Mouse (Mus musculus): ENCODE data around the gene Morn1.
"Not testable (repeated sequence)": the region's sequence is repeated elsewhere in the genome, so short reads cannot be mapped to it uniquely, and the experiment has no call there.

Gene Morn1

GRCm38 (mm10) chr4:155086108-155087024 lies at the start of gene Morn1, which contains the start of gene Rer1:
TSS of gene Morn1 (plus strand) at chr4:155086577.
TSS of gene Rer1 (minus strand) at chr4:155086382.
- peak; percentile 100 for DNase-seq

- DNase-seq, result peak; percentile 39
Observed at GRCm38 (mm10) chr4:155040197-155040596, 46.2 kb upstream of the Morn1 start.

DNA sequence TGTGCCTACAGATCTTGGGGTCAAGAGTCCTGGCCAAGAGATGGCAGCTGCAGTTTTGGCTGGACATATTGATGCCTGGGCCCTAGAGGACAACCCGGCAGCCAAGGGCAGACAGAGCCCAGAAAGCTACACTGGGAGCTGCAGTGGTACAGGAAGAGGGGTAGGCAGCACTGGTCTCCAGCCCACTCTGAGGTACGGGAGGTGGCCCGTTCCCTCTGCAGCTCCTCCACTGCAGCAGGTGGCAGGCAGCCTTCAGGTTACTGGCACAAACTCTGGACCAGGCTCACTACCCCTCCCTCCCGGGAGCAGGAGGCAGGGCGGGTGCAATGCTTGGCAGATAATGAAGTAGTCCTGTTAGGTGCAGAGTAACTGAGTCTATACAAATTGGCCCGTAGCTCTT lies 45.7 kb upstream of the Morn1 start:
- DNase-seq, result no peak

DNA sequence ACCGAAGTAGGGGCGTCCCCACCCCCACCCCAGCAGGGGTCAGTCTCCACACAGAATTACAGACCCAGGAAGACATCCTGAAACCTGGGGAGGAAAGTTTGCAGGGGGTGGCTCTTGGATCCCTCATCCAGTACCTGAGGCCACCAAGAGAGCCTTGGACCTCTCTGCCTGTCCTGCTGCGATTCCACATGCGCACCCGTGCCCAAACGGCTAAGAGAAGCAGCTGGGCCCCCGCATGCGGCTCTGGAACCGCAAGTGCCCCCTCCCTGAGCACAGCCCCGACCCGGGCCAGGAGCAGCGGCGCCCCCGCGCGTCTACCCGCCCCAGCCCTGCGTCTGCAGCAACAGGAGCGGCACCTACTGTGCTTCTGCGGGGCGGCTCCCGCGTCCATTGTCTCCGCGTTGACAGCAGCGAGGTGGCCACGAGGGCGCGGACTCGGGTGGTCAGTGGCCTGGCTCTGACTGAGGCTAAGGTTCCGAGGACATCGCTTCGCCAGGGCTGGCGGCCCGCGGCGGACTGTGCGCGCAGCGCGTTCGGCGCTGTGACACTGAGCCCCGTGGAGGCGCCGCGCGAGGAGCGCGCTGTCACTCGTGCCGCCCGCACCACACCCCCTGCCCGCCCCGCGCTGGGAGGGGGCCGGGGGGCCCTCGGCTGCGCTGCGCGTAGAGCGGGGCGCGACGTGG lies 43.6 kb upstream of the Morn1 start:
- peak; percentile 42 for DNase-seq

GRCm38 (mm10) chr4:155043289-155043625 lies 43.1 kb upstream of the Morn1 start:
- DNase-seq, result no peak

DNA sequence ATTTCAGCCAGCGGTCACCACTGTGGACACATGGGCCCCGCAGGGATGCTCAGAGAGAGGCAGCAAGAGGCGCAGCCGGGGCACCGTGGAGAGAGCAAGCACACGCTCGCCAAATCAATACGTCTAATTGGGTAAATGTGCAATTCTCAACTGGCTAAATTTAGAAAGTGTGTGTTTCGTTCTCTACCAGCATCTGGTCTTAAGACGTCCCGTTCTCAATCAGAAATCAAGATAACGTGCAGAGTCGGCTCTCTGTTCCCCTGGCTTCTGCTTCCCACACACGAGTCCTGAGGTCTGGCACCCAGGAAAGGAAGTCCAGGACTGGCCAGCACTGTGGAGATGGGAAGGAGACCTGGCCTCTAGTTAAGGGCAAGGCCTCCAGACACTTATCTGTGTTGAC lies 39.7 kb upstream of the Morn1 start:
- no peak for DNase-seq

- no peak for DNase-seq
Observed at GRCm38 (mm10) chr4:155050116-155050515, 36.3 kb upstream of the Morn1 start.

DNA sequence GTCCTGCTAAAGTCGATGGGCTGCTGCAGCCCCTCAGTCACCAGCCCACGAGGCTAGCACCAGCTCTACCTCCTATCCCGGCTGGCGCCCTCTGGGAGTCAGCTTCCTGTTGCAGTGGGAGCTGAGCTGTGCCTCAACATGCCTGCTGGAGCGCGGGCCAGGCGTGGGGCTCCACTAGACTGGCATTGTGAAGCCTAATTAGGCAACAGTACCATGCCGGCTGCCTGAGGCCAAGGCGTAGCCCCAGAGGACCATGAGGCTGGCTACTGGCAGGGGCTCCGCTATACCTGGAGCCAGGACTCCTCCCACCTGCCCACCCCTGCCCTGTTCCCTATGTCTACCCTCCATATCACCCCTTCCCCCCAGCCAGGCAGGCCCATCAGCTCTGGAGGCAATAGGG lies 29.7 kb upstream of the Morn1 start, which contains the start of gene Plch2:
Gene Plch2, minus strand, starts transcription at position 61 of the 400 bp plus-strand sequence.
- DNase-seq, result no peak

DNA sequence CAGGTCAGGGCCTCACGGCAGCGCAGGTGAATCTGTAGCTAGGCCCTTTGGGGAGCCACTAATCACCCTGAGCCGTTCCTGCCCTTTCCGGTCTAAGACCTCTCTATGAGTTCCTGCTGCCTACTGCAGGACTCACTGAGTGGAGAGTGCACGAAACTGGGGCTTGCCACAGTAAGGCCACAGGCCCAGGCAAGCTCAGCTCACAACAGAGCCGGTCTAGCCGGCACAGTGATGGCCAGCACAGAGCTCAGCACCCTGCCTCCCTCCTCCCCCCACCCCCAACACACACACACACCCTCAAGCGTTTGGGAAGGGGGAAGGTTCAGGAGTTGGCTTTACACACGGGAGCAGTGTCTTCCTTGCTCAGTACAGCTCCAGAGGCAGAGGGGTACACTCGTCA lies 28.1 kb upstream of the Morn1 start:
- DNase-seq, result no peak

DNA sequence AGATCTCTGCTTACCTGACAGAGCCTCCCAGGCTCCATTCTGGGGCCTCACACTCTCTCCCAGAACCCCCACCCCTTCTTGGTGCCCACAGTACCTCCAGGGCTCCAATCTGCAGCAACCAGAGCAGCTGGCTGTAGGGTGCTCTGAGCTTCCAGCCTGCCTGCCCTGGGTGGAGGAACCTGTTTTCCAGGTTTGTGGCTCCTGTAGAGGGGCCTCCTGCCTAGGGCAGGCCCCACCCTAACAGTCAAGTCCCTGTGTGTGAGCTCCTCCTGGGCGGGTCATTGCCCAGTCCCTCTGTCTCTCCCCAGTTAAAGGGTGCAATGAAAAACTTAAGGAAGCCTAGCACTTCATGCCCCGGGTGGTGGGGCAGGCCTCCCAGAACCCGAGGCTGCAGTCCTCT lies 22.5 kb upstream of the Morn1 start:
- DNase-seq, result no peak

DNA sequence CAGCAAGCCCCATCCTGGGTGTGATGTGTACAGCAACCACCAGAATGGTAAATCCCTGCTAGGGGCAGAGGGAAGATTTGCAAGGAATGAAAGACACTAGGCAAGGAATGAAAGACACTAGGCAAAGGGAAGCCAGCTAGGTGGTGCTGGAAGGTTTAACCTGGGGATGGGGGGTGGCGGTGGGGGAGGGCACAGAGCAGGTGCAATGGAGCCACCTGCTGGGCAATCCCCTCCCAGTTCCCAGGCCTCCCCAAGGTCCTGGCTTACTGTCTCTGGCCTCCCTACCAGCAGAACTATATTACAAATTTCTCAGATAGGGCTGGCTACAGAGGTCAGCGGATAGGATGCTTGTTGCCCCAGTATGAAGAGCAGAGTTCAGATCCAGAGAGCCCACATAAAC lies 21.9 kb upstream of the Morn1 start:
- DNase-seq, result no peak

DNA sequence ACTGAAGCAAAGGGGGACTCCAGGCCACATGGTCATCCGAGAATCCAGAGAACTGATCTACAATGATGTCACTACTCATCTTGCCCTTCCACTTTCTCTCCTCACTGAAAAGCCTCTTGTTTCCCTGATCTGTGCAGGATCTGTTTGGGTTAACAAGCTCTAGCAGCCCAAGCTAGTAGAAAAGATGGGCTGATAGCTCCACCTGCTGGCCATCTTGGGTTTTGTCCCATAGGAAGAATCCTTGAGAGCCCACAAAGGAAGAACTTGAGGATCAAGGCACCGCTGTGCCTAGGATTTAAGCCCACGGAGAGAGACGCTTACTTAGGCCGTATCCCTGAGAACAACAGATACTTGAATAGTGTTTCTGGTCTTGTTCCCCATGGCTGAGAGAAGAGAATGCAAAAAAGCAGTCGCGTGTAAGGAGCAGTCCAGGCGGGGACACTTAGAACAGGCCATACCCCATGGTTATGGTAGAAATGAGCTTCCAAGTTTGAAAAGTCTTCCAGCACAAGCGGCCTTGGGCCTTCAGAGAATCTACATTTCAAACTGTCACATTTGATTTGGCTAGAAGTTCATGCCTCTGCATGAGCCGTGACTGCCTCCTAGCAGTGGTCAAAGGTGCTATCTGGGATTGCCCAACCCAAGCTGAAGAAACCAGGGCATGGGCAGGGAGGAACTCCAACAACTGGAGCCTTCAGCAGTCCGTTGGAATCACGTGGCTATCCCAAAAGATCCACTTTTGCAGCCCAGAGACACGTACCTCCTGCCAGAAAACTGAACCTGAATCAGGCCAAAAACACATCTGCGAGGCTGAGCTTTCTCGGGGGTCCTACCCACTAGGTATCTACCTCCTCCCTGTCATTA lies 20.2 kb upstream of the Morn1 start:
- DNase-seq, result peak; percentile 89

GRCm38 (mm10) chr4:155066834-155067522 lies 19.4 kb upstream of the Morn1 start, which contains the start of gene Pex10:
TSS of gene Pex10 (plus strand) at chr4:155067016.
- peak; percentile 97 for DNase-seq

DNA sequence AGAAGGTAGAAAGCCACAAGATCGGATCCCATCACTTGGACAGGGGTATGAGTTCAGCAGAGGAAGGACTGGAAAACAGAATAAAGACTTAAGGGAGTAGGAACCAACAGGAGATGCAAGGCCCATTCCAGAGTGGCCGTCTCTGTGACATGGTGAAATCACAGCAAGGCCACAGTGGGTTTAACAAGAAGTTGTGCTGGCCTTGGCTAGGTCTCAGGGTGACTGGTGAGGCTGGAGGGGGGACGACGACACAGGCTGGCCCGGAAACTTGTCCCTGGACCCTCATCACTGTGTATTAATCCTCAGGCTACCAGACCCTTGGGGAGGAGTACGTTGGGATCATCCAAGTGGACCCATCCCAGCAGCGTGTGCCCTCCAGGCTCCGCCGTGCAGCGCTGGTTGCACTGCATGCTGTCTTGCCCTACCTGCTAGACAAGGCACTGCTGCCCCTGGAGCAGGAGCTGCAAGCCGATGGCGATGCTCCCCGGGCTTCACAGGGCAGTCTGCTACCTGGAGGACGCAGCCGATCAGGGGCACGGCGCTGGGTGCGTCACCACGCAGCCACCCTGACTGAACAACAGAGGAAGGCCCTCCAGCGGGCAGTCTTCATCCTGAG lies 17.9 kb upstream of the Morn1 start:
- no peak for DNase-seq

GRCm38 (mm10) chr4:155069191-155069590 lies 17.2 kb upstream of the Morn1 start:
- DNase-seq, result no peak

GRCm38 (mm10) chr4:155070199-155070598 lies 16.2 kb upstream of the Morn1 start:
- no peak for DNase-seq

DNA sequence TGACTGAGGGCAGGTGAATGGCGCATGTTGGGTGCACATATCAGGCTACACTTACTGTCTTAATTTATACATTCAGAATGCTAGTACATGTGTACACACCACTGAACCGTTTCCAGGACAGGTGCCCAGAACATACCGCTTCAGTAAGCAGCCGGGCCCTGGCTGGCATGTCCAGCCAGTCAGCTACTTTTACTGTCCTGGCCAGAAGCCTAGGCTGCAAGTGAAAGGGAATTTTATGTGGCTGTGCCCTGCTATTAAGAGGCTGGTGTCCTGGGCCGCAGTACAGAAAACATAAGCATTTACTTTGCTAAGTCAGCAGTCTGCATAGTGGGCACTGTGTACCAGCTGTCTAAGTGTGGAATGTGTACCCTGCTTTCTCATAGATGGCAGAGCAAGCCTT lies 15.5 kb upstream of the Morn1 start:
- no peak for DNase-seq

DNA sequence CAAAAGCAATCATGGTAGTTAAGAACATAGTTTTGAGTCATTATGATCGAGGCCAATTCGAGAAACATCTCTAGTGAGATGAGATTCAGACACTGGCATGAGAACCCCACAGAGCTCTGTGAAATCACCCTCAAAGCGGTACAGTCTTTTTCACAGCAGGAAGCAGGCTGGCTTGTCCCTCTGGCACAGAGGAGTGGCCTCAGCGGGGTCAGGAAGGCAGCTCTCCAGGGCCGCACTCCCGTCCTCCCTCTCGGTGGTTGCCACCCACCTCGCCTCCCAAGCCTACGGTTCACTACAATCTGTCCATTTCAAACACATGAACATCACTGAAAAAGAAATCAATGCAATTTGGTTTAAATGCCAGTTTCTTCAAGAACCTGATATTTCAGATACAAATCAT lies 12.0 kb upstream of the Morn1 start:
- no peak for DNase-seq

- DNase-seq, result no peak
Observed at GRCm38 (mm10) chr4:155075137-155075536, 11.2 kb upstream of the Morn1 start.

- no peak for DNase-seq
Observed at GRCm38 (mm10) chr4:155075813-155076212, 10.6 kb upstream of the Morn1 start.

GRCm38 (mm10) chr4:155076677-155077076 lies 9.7 kb upstream of the Morn1 start:
- DNase-seq, result no peak

GRCm38 (mm10) chr4:155078808-155079207 lies 7.6 kb upstream of the Morn1 start:
- not testable (repeated sequence) for DNase-seq

Measured in right cerebral cortex, postnatal 14 days (tissue).